ENCODE assay signal across 10 mouse cellular contexts in the genomic region with DNA sequence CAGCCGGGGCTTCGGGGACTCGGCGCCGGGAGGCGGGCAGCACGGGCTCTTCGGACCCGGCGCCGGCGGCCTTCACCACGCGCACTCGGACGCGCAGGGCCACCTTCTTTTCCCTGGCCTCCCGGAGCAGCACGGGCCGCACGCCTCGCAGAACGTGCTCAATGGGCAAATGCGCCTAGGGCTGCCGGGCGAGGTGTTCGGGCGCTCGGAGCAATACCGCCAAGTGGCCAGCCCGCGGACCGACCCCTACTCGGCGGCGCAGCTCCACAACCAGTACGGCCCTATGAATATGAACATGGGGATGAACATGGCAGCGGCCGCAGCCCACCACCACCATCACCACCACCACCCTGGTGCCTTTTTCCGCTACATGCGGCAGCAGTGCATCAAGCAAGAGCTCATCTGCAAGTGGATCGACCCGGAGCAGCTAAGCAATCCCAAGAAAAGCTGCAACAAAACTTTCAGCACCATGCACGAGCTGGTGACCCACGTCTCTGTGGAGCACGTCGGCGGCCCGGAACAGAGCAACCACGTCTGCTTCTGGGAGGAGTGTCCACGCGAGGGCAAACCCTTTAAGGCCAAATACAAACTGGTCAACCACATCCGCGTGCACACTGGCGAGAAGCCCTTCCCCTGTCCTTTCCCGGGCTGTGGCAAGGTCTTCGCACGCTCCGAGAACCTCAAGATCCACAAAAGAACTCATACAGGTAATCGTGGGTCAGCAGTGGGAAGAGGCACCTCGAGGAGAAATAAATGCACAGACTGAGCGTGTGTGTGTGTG. TPM values are rescaled to one million over a fixed set of nuclear protein-coding genes. Genes with fewer than 3 reads are reported as not detected.
DNase-seq lines count a peak whose midpoint lies in the region; ATAC-seq and TF ChIP-seq lines count a peak whose summit lies in the region.
"Had no signal": no experiment of that assay in that cellular context is flagged by ENCODE, and none has a peak within 500 bp of the region (broad histone marks: within the 10 kb centered on the region; RNA-seq: fewer than 3 reads in every experiment).

No protein-coding gene starts in this region.

- no peaks in the 10 kb centered on the region for H3K36me3 ChIP-seq in ES-Bruce4 (ENCODE audit: control insufficient read depth, insufficient read depth, low read length, poor library complexity, severe bottlenecking)
- no peaks in the 10 kb centered on the region for H3K36me3 ChIP-seq in embryonic facial prominence, embryonic 13.5 days
- no peaks in the 10 kb centered on the region for H3K36me3 ChIP-seq in intestine, embryonic 16.5 days (ENCODE audit: control insufficient read depth, insufficient read depth, low read length)

- no peak for TF ChIP-seq EP300 in ES-Bruce4 (IDR thresholded peaks at IDR 0.05; ENCODE audit: insufficient read depth, low read depth, low read length)

- H3K4me2 ChIP-seq in embryonic facial prominence, embryonic 13.5 days: peak overlapping the region; percentile 70
- peak overlapping the region; percentile 65 for H3K4me2 ChIP-seq in intestine, embryonic 16.5 days (ENCODE audit: low read depth, low read length)

- H3K9ac ChIP-seq in ES-Bruce4 (ENCODE audit: low read depth, poor library complexity, severe bottlenecking): peak overlapping the region; percentile 80
- H3K9ac ChIP-seq in embryonic facial prominence, embryonic 13.5 days: peak overlapping the region; percentile 55; the same call in 1 of the 2 replicates
- H3K9ac ChIP-seq in intestine, embryonic 16.5 days (ENCODE audit: low read depth, low read length): no peak overlapping the region

- peak; percentile 83 for DNase-seq in heart, adult 11 months
- DNase-seq in heart, postnatal 14 days: no peak
- peak; percentile 77 for DNase-seq in neural tube, embryonic 10.5 days (ENCODE audit: extremely low spot score, low spot score)
- DNase-seq in ovary, postnatal 10 days (ENCODE audit: low spot score): no peak
- DNase-seq in testis, postnatal 10 days (ENCODE audit: low spot score): no peak

- ATAC-seq in embryonic facial prominence, embryonic 13.5 days (ENCODE audit: insufficient number of reproducible peaks, insufficient read depth, low FRiP score, low TSS enrichment, low read depth): no peak
- ATAC-seq in intestine, embryonic 16.5 days: peak; percentile 36

- H3K4me1 ChIP-seq in ES-Bruce4 (ENCODE audit: control insufficient read depth, insufficient read depth, low read length): no peaks in the 10 kb centered on the region
- H3K4me1 ChIP-seq in embryonic facial prominence, embryonic 13.5 days: peaks cover 33% of the 10 kb centered on the region
- peaks cover 18% of the 10 kb centered on the region for H3K4me1 ChIP-seq in intestine, embryonic 16.5 days (ENCODE audit: control insufficient read depth, insufficient read depth, low read length)

- WGBS in embryonic facial prominence, embryonic 13.5 days: under 1% methylated on average over 62 of the region's 62 CpGs
- WGBS in intestine, embryonic 16.5 days: under 1% methylated on average over 62 of the region's 62 CpGs

- intact Hi-C loops in heart, postnatal 14 days (cut with DNase I): loop anchor here (2.0 kb wide), 1 partner anchor 15 kb away; a partner anchor contains a TSS

- no peak for TF ChIP-seq CTCF in ES-Bruce4 (IDR thresholded peaks at IDR 0.05; ENCODE audit: low read depth, low read length)

- H3K9me3 ChIP-seq in ES-Bruce4 (replicated peaks; ENCODE audit: control insufficient read depth, insufficient read depth, low read length, poor library complexity, severe bottlenecking): no peaks in the 10 kb centered on the region
- no peaks in the 10 kb centered on the region for H3K9me3 ChIP-seq in embryonic facial prominence, embryonic 13.5 days
- no peaks in the 10 kb centered on the region for H3K9me3 ChIP-seq in intestine, embryonic 16.5 days (ENCODE audit: control insufficient read depth, low read length)

- no peak overlapping the region for H3K27ac ChIP-seq in ES-Bruce4 (ENCODE audit: insufficient read depth, low read length)
- H3K27ac ChIP-seq in embryonic facial prominence, embryonic 13.5 days: no peak overlapping the region
- no peak overlapping the region for H3K27ac ChIP-seq in intestine, embryonic 16.5 days (ENCODE audit: low read length)

- H3K4me3 ChIP-seq in ES-Bruce4 (ENCODE audit: low read depth, low read length): peak overlapping the region; percentile 67
- peak overlapping the region; percentile 46 for H3K4me3 ChIP-seq in embryonic facial prominence, embryonic 13.5 days
- peak overlapping the region; percentile 41 for H3K4me3 ChIP-seq in intestine, embryonic 16.5 days (ENCODE audit: low read length)

- peaks cover 33% of the 10 kb centered on the region for H3K27me3 ChIP-seq in ES-Bruce4 (ENCODE audit: control insufficient read depth, insufficient read depth, low read length, poor library complexity, severe bottlenecking)
- H3K27me3 ChIP-seq in embryonic facial prominence, embryonic 13.5 days: peaks cover 94% of the 10 kb centered on the region
- H3K27me3 ChIP-seq in intestine, embryonic 16.5 days (replicated peaks; ENCODE audit: control insufficient read depth, insufficient read depth, low read length): peaks cover 86% of the 10 kb centered on the region
- H3K27me3 ChIP-seq: CH12.LX had no signal

- no peak for TF ChIP-seq POLR2A in ES-Bruce4 (IDR thresholded peaks at IDR 0.05; ENCODE audit: insufficient read depth, low read length)

RNA-seq across cellular contexts. Expression of a gene that starts 1.0 kb away (rescaled TPM):
- total RNA-seq in heart, postnatal 14 days (2021): under 1 TPM in 1 of 2 experiments, not detected in 1; 0.22 TPM
- polyA plus RNA-seq in ES-Bruce4 (2011; ENCODE audit: insufficient read depth, insufficient read length, low read depth, missing spikeins): 25.2 and 27.0 TPM in 2 replicates
- polyA plus RNA-seq in embryonic facial prominence, embryonic 13.5 days (2015; fragmentation: Nextera tagmentation; extraction: Ambion mirVana): 0.35 and 0.48 TPM in 2 replicates
- not detected in 2 replicates for polyA plus RNA-seq in intestine, embryonic 16.5 days (2015; fragmentation: Nextera tagmentation; extraction: Ambion mirVana)
- total RNA-seq: CH12.LX; hematopoietic stem cell, adult 5-6 weeks had no signal

RNA-seq across cellular contexts. Expression of a gene that starts 10.8 kb away (rescaled TPM):
- not detected for total RNA-seq in heart, postnatal 14 days (2021)
- polyA plus RNA-seq in ES-Bruce4 (2011; ENCODE audit: insufficient read depth, insufficient read length, low read depth, missing spikeins): 24.8 and 26.6 TPM in 2 replicates
- polyA plus RNA-seq in embryonic facial prominence, embryonic 13.5 days (2015; fragmentation: Nextera tagmentation; extraction: Ambion mirVana): 0.20 and 0.22 TPM in 2 replicates
- polyA plus RNA-seq in intestine, embryonic 16.5 days (2015; fragmentation: Nextera tagmentation; extraction: Ambion mirVana): not detected in 2 replicates
- total RNA-seq: hematopoietic stem cell, adult 5-6 weeks had no signal

RNA-seq across cellular contexts. Expression of a gene that starts 14.2 kb away (rescaled TPM):
- total RNA-seq in heart, postnatal 14 days (2021): not detected
- not detected in 2 replicates for polyA plus RNA-seq in ES-Bruce4 (2011; ENCODE audit: insufficient read depth, insufficient read length, low read depth, missing spikeins)
- polyA plus RNA-seq in embryonic facial prominence, embryonic 13.5 days (2015; fragmentation: Nextera tagmentation; extraction: Ambion mirVana): not detected in 2 replicates
- not detected in 2 replicates for polyA plus RNA-seq in intestine, embryonic 16.5 days (2015; fragmentation: Nextera tagmentation; extraction: Ambion mirVana)
- total RNA-seq: CH12.LX; hematopoietic stem cell, adult 5-6 weeks had no signal

RNA-seq across cellular contexts. Expression of a gene that starts 25.3 kb away (rescaled TPM):
- not detected for total RNA-seq in heart, postnatal 14 days (2021)
- 0.33 and 0.40 TPM in 2 replicates for polyA plus RNA-seq in ES-Bruce4 (2011; ENCODE audit: insufficient read depth, insufficient read length, low read depth, missing spikeins)
- polyA plus RNA-seq in embryonic facial prominence, embryonic 13.5 days (2015; fragmentation: Nextera tagmentation; extraction: Ambion mirVana): 0.22 and 0.59 TPM in 2 replicates
- not detected in 2 replicates for polyA plus RNA-seq in intestine, embryonic 16.5 days (2015; fragmentation: Nextera tagmentation; extraction: Ambion mirVana)
- total RNA-seq: CH12.LX; hematopoietic stem cell, adult 5-6 weeks had no signal

RNA-seq across cellular contexts. Expression of a gene that starts 57.9 kb away (rescaled TPM):
- total RNA-seq in heart, postnatal 14 days (2021): 10 to 100 TPM; 58.6 to 63.4 TPM
- 25.1 and 32.7 TPM in 2 replicates for polyA plus RNA-seq in ES-Bruce4 (2011; ENCODE audit: insufficient read depth, insufficient read length, low read depth, missing spikeins)
- polyA plus RNA-seq in embryonic facial prominence, embryonic 13.5 days (2015; fragmentation: Nextera tagmentation; extraction: Ambion mirVana): 29.9 and 32.8 TPM in 2 replicates
- polyA plus RNA-seq in intestine, embryonic 16.5 days (2015; fragmentation: Nextera tagmentation; extraction: Ambion mirVana): 17.3 and 18.3 TPM in 2 replicates

Comparison
In these comparisons a context has a peak if more than half of its experiments do, and no peak if none do; other contexts are left out.
1. DNase-seq: peak in heart, adult 11 months (single experiment) and neural tube, embryonic 10.5 days (single experiment); none in heart, postnatal 14 days (0 of 2), ovary, postnatal 10 days (single experiment) and testis, postnatal 10 days (single experiment).
2. RNA of a gene that starts 1.0 kb away (polyA plus RNA-seq): 25.2 to 27.0 TPM in ES-Bruce4; 0.35 to 0.48 TPM in embryonic facial prominence, embryonic 13.5 days and not detected in intestine, embryonic 16.5 days; every median in the first group is over 10 times any median in the second.
3. RNA of a gene that starts 10.8 kb away (polyA plus RNA-seq): 24.8 to 26.6 TPM in ES-Bruce4; 0.20 to 0.22 TPM in embryonic facial prominence, embryonic 13.5 days and not detected in intestine, embryonic 16.5 days; every median in the first group is over 10 times any median in the second.
4. Peak in every context shown above with its lines, with median percentiles within 50 percentile points of each other: H3K4me3 ChIP-seq.